Mouse (Mus musculus) limb, embryonic 14.5 days (tissue): Measurements from ENCODE around the gene CN725425. TPM values are rescaled to one million over a fixed set of nuclear protein-coding genes. Genes with fewer than 3 reads are reported as not detected.

Experiments used
- ATAC-seq: fragments of 200-750 bp; cut with Nextera tagmentation; 2 replicates; pipeline ENCODE4 v1.8.0; 2017; ENCODE audit warnings: low read depth, moderate number of reproducible peaks, moderate TSS enrichment; ENCODE audit not compliant: low FRiP score
- DNase-seq: peaks from one replicate; pipeline ENCODE4 v3.0.0-alpha.2; 2015; ENCODE audit warnings: low spot score
- H3K27ac ChIP-seq: fragments of 300-500 bp; sonication (generic); replicated peaks from 2 replicates; pipeline ENCODE4 v1.5.1; 2014; ENCODE audit warnings: low read depth, mild to moderate bottlenecking, low read length, moderate library complexity, mixed read lengths
- H3K27me3 ChIP-seq: fragments of 300-500 bp; sonication (generic); 2 replicates; pipeline ENCODE4 v1.6.1; 2014; ENCODE audit warnings: low read length, mixed read lengths; ENCODE audit not compliant: control insufficient read depth, insufficient read depth
- H3K36me3 ChIP-seq: fragments of 300-500 bp; sonication (generic); 2 replicates; pipeline ENCODE4 v1.6.1; 2014; ENCODE audit warnings: mild to moderate bottlenecking, low read length, moderate library complexity, mixed read lengths; ENCODE audit not compliant: control insufficient read depth, insufficient read depth
- H3K4me1 ChIP-seq: fragments of 300-500 bp; sonication (generic); 2 replicates; pipeline ENCODE4 v1.6.1; 2014; ENCODE audit warnings: antibody characterized with exemption, low read length, mixed read lengths; ENCODE audit not compliant: control insufficient read depth, insufficient read depth
- H3K4me2 ChIP-seq: fragments of 300-500 bp; sonication (generic); replicated peaks from 2 replicates; pipeline ENCODE4 v1.6.1; 2014; ENCODE audit warnings: low read depth, mild to moderate bottlenecking, low read length, moderate library complexity; ENCODE audit not compliant: severe bottlenecking
- H3K4me3 ChIP-seq: fragments of 300-500 bp; sonication (generic); replicated peaks from 2 replicates; pipeline ENCODE4 v1.5.1; 2014; ENCODE audit warnings: low read length
- H3K9ac ChIP-seq: fragments of 300-500 bp; sonication (generic); 2 replicates; pipeline ENCODE4 v1.6.1; 2014; ENCODE audit warnings: mild to moderate bottlenecking, low read depth, low read length, moderate library complexity; ENCODE audit not compliant: severe bottlenecking
- H3K9me3 ChIP-seq: fragments of 300-500 bp; sonication (generic); 2 replicates; pipeline ENCODE4 v1.6.1; 2016; ENCODE audit warnings: low read length; ENCODE audit not compliant: control insufficient read depth
- POLR2A ChIP-seq: fragments of 200-500 bp; IDR thresholded peaks from 2 replicates; pipeline ENCODE4 v1.8.0; 2012; ENCODE audit warnings: inconsistent platforms, mild to moderate bottlenecking, moderate library complexity, borderline replicate concordance; ENCODE audit not compliant: insufficient read depth, insufficient read length; ENCODE audit errors: extremely low read depth
- WGBS: fragments of 180-500 bp; shearing (Covaris S2); extraction: QIAGEN DNeasy Blood & Tissue Kit; methylation state at CpG from one replicate; pipeline ENCODE4 v1.1.7; 2014; 5-methylcytosine and 5-hydroxymethylcytosine counted together
- polyA plus RNA-seq, 2 experiments: library from polyadenylated mRNA; depleted of rRNA in 1 of 2; stranded (reverse) in 1 of 2; unstranded in 1 of 2; fragments of >200 nt; fragmentation: Nextera tagmentation in 1 of 2; extraction: Ambion mirVana in 1 of 2; gene quantifications; 2 replicates each; pipeline versions ENCODE4 v1.2.1 to v1.2.3; 2012 to 2014

The CN725425 gene
- polyA plus RNA-seq, 2 experiments, result not detected

DNA sequence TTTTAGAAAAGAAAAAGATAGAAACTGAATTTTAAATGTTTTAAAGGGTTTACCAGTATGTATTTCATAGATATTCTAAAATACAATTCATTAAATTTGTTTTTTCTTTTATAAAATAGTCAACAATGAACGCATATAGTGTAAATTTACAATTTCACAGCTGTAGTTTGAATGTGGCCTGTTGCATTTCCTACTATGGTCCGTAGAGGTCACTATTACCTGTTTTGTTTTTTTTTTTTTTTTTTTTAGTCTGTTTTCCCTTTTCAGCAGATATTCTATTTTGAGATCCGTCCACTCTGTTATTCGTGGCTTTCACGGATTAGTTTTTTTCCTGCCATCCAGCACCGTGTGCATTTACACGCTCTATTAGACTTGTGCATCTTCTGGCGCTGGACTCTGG lies 53.7 kb downstream of the CN725425 start:
- Histone ChIP-seq H3K4me2 (no peak overlapping the region), H3K27ac (no peak overlapping the region), H3K9ac (no peak overlapping the region), H3K4me1 (no peaks in the 10 kb centered on the region), H3K9me3 (no peaks in the 10 kb centered on the region), H3K36me3 (no peaks in the 10 kb centered on the region), H3K27me3 (no peaks in the 10 kb centered on the region), H3K4me3 (no peak overlapping the region)
- ATAC-seq (no peak), DNase-seq (no peak)
- no peak for TF ChIP-seq POLR2A
- WGBS, result 55% methylated on average over 8 of the region's 8 CpGs

DNA sequence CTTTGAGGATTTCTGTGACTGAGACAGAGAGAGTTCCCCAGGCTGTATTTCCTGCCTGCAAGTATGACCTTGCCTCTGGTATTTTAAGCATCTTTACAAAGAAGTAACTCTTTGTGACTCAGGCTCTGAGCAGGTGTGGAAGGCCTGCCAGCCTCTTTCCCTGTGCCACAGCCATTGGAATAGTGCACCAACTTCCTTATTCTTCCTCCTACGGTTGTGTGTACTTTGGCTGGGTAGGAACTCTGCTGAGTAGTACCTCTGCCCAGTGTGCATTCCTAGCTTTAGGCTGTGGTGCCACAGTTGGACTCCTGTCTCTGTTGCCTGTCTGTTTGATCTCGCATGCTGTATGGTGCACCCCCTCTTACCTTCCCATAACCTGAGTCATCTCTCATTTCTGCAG lies 56.0 kb downstream of the CN725425 start:
- WGBS, result 90% methylated on average over 2 of the region's 2 CpGs
- no peaks in the 10 kb centered on the region for H3K36me3 ChIP-seq
- H3K27ac ChIP-seq, result no peak overlapping the region
- H3K4me1 ChIP-seq, result no peaks in the 10 kb centered on the region
- H3K9ac ChIP-seq, result no peak overlapping the region
- H3K4me2 ChIP-seq, result no peak overlapping the region
- DNase-seq (no peak), ATAC-seq (no peak)
- H3K4me3 ChIP-seq, result no peak overlapping the region
- H3K27me3 ChIP-seq, result no peaks in the 10 kb centered on the region
- no peak for TF ChIP-seq POLR2A
- no peaks in the 10 kb centered on the region for H3K9me3 ChIP-seq

DNA sequence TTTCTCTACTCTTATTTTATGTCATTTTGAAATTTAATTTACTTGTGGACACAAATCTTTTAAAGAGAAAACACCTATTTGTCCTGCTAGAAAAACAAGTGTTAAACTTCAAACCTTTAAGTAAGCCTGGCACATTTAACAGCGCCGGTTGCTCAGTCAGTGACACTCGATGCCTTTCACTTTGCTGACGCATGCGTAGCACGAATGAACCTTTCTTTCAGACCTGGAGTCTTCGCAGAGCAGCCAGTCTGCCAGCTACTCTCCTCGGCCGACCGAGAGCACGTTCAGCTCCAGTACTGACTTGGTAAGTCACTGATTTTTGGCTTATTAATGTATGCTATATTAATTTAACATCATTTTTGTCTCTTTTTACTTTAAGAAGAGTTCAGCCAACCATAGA lies 57.8 kb downstream of the CN725425 start:
- no peak overlapping the region for H3K4me3 ChIP-seq
- H3K4me2 ChIP-seq, result no peak overlapping the region
- 51% methylated on average over 11 of the region's 11 CpGs for WGBS
- no peak overlapping the region for H3K27ac ChIP-seq
- no peak for TF ChIP-seq POLR2A
- H3K9me3 ChIP-seq, result no peaks in the 10 kb centered on the region
- no peaks in the 10 kb centered on the region for H3K36me3 ChIP-seq
- ATAC-seq, result no peak
- no peak overlapping the region for H3K9ac ChIP-seq
- no peaks in the 10 kb centered on the region for H3K4me1 ChIP-seq
- peak; percentile 3 for DNase-seq
- H3K27me3 ChIP-seq, result no peaks in the 10 kb centered on the region

DNA sequence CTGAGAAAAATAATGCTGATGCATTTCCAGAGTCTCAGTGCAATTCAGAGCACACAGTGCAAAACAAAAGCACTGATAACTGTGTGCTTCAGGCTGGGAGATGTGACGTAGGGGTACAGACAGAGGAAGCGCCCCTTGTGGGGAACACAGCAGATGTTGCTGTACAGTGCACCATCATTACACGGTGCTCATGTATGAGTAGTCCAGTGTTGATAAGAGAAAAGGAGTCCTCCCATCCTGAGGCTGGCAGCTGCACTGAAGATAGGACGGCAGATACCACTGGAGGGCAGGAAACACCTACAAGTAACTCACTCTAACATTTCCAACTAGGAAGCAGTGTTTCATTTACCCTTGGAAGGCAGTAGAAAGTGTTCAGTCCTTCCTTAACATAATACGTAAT lies 61.3 kb downstream of the CN725425 start:
- no peak for ATAC-seq
- Histone ChIP-seq H3K9me3 (no peaks in the 10 kb centered on the region), H3K4me3 (no peak overlapping the region), H3K4me2 (no peak overlapping the region), H3K36me3 (no peaks in the 10 kb centered on the region), H3K27ac (no peak overlapping the region), H3K9ac (no peak overlapping the region), H3K27me3 (no peaks in the 10 kb centered on the region), H3K4me1 (no peaks in the 10 kb centered on the region)
- TF ChIP-seq POLR2A, result no peak
- DNase-seq, result no peak
- WGBS, result 74% methylated on average over 5 of the region's 5 CpGs

DNA sequence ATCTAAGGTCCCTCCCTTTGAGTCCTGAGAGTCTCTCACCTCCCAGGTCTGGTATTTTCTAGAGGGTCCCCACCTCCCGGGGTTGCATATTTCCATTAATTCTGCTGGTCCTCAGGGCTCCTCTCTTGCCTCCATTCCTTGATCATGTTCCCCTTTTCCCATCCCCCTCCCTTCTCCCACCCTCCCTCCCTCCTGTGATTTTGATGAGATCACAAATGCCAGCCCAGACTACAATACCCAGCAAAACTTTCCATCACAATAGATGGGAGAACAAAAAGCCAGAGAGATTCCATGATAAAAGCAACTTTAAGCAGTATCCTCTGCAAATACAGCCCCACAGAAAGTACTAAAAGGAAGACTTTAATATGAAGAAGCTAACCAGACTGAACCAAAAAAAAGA lies 64.6 kb downstream of the CN725425 start:
- WGBS, result 93% methylated on average over 1 of the region's 1 CpGs
- DNase-seq, result no peak
- no peaks in the 10 kb centered on the region for H3K9me3 ChIP-seq
- H3K27me3 ChIP-seq, result no peaks in the 10 kb centered on the region
- H3K36me3 ChIP-seq, result no peaks in the 10 kb centered on the region
- no peak overlapping the region for H3K4me2 ChIP-seq
- H3K27ac ChIP-seq, result no peak overlapping the region
- no peak for TF ChIP-seq POLR2A
- ATAC-seq, result no peak
- H3K4me3 ChIP-seq, result no peak overlapping the region
- H3K9ac ChIP-seq, result no peak overlapping the region
- H3K4me1 ChIP-seq, result no peaks in the 10 kb centered on the region

DNA sequence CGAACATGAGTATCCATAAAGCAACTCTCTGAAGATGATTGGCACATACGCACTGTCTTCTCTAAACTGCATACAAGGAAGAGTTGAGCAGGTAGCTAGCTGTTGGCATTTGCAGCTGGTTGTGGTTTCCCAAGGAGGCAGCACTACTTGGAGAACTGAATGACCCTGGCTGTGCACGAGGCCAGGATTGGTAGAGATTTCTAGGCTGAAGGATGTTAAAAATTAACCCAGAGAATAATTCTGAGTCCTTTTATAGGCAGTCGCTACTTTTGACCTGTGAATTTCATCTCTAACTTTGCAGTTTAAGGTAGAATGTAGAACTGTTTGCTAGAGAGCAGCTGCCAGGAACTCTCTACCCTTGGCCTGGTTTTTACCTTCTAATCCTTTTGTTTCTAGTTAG lies 69.2 kb downstream of the CN725425 start:
- Histone ChIP-seq H3K4me3 (no peak overlapping the region), H3K27me3 (no peaks in the 10 kb centered on the region), H3K4me2 (no peak overlapping the region), H3K9ac (no peak overlapping the region), H3K27ac (no peak overlapping the region), H3K4me1 (no peaks in the 10 kb centered on the region), H3K9me3 (no peaks in the 10 kb centered on the region), H3K36me3 (peaks cover 5% of the 10 kb centered on the region; the same call in 1 of the 2 replicates)
- no peak for TF ChIP-seq POLR2A
- ATAC-seq (no peak), DNase-seq (no peak)
- WGBS, result 83% methylated on average over 4 of the region's 4 CpGs
